Mouse (Mus musculus): Measurements from ENCODE around the gene Gm14322. TPM values are rescaled to one million over a fixed set of nuclear protein-coding genes. Genes with fewer than 3 reads are reported as not detected.
A peak's percentile ranks its signal among the peaks of the same experiment; 100 is the strongest.
"Not testable (repeated sequence)": the region's sequence is repeated elsewhere in the genome, so short reads cannot be mapped to it uniquely, and the experiment has no call there.

Gm14322 gene
- 8.2 and 10.2 TPM in 2 replicates for polyA plus RNA-seq (2015; fragmentation: Nextera tagmentation; extraction: Ambion mirVana)

GRCm38 (mm10) chr2:177758941-177759558 is at the start of gene Gm14322:
Gene Gm14322, plus strand, starts transcription at chr2:177759288.
- not testable (repeated sequence) for H3K9ac ChIP-seq; H3K27me3 ChIP-seq; H3K9me3 ChIP-seq (replicated peaks); H3K36me3 ChIP-seq; H3K27ac ChIP-seq; ATAC-seq (replicated peaks; ENCODE audit: low FRiP score); H3K4me1 ChIP-seq
- peak within 1 kb of the TSS; percentile 41 for H3K4me3 ChIP-seq (replicated peaks)
- peak within 1 kb of the TSS; percentile 44 for H3K4me2 ChIP-seq
- WGBS: 26% methylated on average over 9 of the region's 9 CpGs

GRCm38 (mm10) chr2:177741487-177741886 is 17.6 kb upstream of the Gm14322 start:
- H3K4me2 ChIP-seq; H3K9me3 ChIP-seq (replicated peaks); H3K4me3 ChIP-seq (replicated peaks); H3K36me3 ChIP-seq; H3K9ac ChIP-seq; H3K4me1 ChIP-seq; ATAC-seq (replicated peaks; ENCODE audit: low FRiP score); H3K27ac ChIP-seq; H3K27me3 ChIP-seq: not testable (repeated sequence)
- 78% methylated on average over 4 of the region's 10 CpGs for WGBS

- not testable (repeated sequence) for H3K4me1 ChIP-seq; H3K27ac ChIP-seq; H3K9ac ChIP-seq; H3K9me3 ChIP-seq (replicated peaks); H3K4me2 ChIP-seq; H3K27me3 ChIP-seq; H3K4me3 ChIP-seq (replicated peaks); H3K36me3 ChIP-seq; ATAC-seq (replicated peaks; ENCODE audit: low FRiP score)
- WGBS: 67% methylated on average over 1 of the region's 1 CpGs
These were observed 28.3 kb downstream of the Gm14322 start for GRCm38 (mm10) chr2:177787351-177787750.

DNA sequence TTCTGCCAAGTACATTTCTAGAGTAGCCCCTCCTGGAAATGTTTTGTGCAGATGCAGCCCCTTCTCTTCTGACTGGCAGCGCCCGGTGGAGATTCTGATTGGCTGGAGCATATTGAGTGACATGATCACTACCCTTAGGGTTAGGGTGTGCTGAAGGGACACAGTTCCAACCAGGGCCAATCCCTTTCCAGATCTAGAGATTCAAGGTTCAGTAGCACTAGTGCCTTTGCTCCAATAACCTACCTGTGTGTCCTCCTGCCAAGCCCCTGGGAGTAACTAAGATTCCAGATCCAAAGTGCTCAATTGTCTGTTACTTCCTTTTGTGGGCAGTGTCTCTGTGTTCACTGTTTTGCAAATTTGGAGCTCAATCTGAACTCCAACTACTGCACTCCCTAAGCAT is 47.1 kb downstream of the Gm14322 start:
- not testable (repeated sequence) for H3K9me3 ChIP-seq (replicated peaks); H3K4me3 ChIP-seq (replicated peaks); H3K27ac ChIP-seq; H3K9ac ChIP-seq; H3K27me3 ChIP-seq; H3K36me3 ChIP-seq; H3K4me1 ChIP-seq; ATAC-seq (replicated peaks; ENCODE audit: low FRiP score); H3K4me2 ChIP-seq
- WGBS: no CpG with 5 or more reads among the region's 2 CpGs

Other genes starting within 250 kb of the Gm14322 start
- gene Gm14406, start 181.1 kb upstream of the Gm14322 start, polyA plus RNA-seq (2015; fragmentation: Nextera tagmentation; extraction: Ambion mirVana): not detected in 2 replicates
- 33.4 and 38.3 TPM in 2 replicates for gene Gm14325, start 81.0 kb downstream of the Gm14322 start, polyA plus RNA-seq (2015; fragmentation: Nextera tagmentation; extraction: Ambion mirVana)
- 3.2 and 3.7 TPM in 2 replicates for gene Gm14327, start 137.8 kb downstream of the Gm14322 start, polyA plus RNA-seq (2015; fragmentation: Nextera tagmentation; extraction: Ambion mirVana)
- gene Zfp972, start 166.3 kb downstream of the Gm14322 start, polyA plus RNA-seq (2015; fragmentation: Nextera tagmentation; extraction: Ambion mirVana): 0.32 and 0.40 TPM in 2 replicates
- gene Gm14326, start 198.0 kb downstream of the Gm14322 start, polyA plus RNA-seq (2015; fragmentation: Nextera tagmentation; extraction: Ambion mirVana): 13.9 and 16.2 TPM in 2 replicates

All from kidney, embryonic 15.5 days (tissue).